Mouse (Mus musculus) thymus, adult 2 months (tissue): ENCODE results near the gene Hmgb3.

Experiments
- CTCF ChIP-seq: fragments of 200-500 bp; IDR thresholded peaks from 2 replicates; pipeline ENCODE4 v1.5.1; 2012; ENCODE audit warnings: mild to moderate bottlenecking, control low read depth, low read length, moderate library complexity, borderline replicate concordance; ENCODE audit not compliant: control insufficient read depth, poor library complexity, insufficient read depth; ENCODE audit errors: extremely low read depth
- POLR2A ChIP-seq: fragments of 200-500 bp; IDR thresholded peaks from 2 replicates; pipeline ENCODE4 v1.6.1; 2012; ENCODE audit warnings: mild to moderate bottlenecking, low read length, control low read depth, moderate library complexity; ENCODE audit not compliant: control insufficient read depth, poor library complexity, insufficient read depth; ENCODE audit errors: extremely low read depth

GRCm38 (mm10) chrX:71525593-71526299 is 30.0 kb upstream of the Hmgb3 start:
- no peak for TF ChIP-seq POLR2A
- TF ChIP-seq CTCF, result no peak
